Mouse (Mus musculus) heart, adult 2 months (tissue): ENCODE measurements around the gene Tescl. TPM values are rescaled to one million over a fixed set of nuclear protein-coding genes. Genes with fewer than 3 reads are reported as not detected.

Source experiments
- DNase-seq, 2 experiments: peaks; one replicate each; pipeline ENCODE4 v3.0.0; 2021
- H3K27ac ChIP-seq: fragments of 200-600 bp; 2 replicates; pipeline ENCODE4 v1.8.1; 2022
- H3K27me3 ChIP-seq: fragments of 200-500 bp; 2 replicates; pipeline ENCODE4 v1.6.1; 2012; ENCODE audit warnings: mild to moderate bottlenecking, low read length, inconsistent platforms, mixed read lengths; ENCODE audit not compliant: control insufficient read depth, insufficient read depth
- H3K36me3 ChIP-seq: fragments of 200-500 bp; 2 replicates; pipeline ENCODE4 v1.6.1; 2012; ENCODE audit warnings: low read length, inconsistent platforms; ENCODE audit not compliant: control insufficient read depth, insufficient read depth
- H3K4me1 ChIP-seq: fragments of 200-500 bp; 2 replicates; pipeline ENCODE4 v1.6.1; 2011; ENCODE audit warnings: low read length; ENCODE audit not compliant: control insufficient read depth, insufficient read depth
- H3K4me3 ChIP-seq: fragments of 200-600 bp; 2 replicates; pipeline ENCODE4 v1.8.1; 2022
- H3K79me2 ChIP-seq: fragments of 200-500 bp; replicated peaks from 2 replicates; pipeline ENCODE4 v1.6.1; 2012; ENCODE audit warnings: mild to moderate bottlenecking, inconsistent platforms, low read length, moderate library complexity, mixed read lengths; ENCODE audit not compliant: control insufficient read depth, insufficient read depth
- H3K9ac ChIP-seq: fragments of 200-500 bp; 2 replicates; pipeline ENCODE4 v1.6.1; 2012; ENCODE audit warnings: low read depth, mild to moderate bottlenecking, control low read depth, inconsistent platforms, low read length, mixed read lengths
- CTCF ChIP-seq: fragments of 200-600 bp; IDR thresholded peaks from 2 replicates; pipeline ENCODE4 v1.8.1; 2022; ENCODE audit warnings: antibody characterized with exemption, mild to moderate bottlenecking, moderate library complexity
- EP300 ChIP-seq: fragments of 200-500 bp; IDR thresholded peaks from 2 replicates; pipeline ENCODE4 v1.6.1; 2011; ENCODE audit warnings: low read depth, low read length, control low read depth; ENCODE audit not compliant: insufficient read depth
- POLR2A ChIP-seq: fragments of 200-500 bp; IDR thresholded peaks from 2 replicates; pipeline ENCODE4 v1.6.1; 2011; ENCODE audit warnings: mild to moderate bottlenecking, low read depth, low read length, control low read depth; ENCODE audit not compliant: insufficient read depth
- WGBS: fragments of 180-500 bp; shearing (Covaris S2); methylation state at CpG from one replicate; pipeline ENCODE4 v1.1.7; 2018; 5-methylcytosine and 5-hydroxymethylcytosine counted together
- intact Hi-C: fragments of 180-260 bp; cut with DNase I; formaldehyde crosslinking; loops from one replicate; pipeline ENCODE4 v1.15.1; 2025
- polyA plus RNA-seq: library from polyadenylated mRNA; depleted of rRNA; stranded (reverse); fragments of >200 nt; gene quantifications from 2 replicates; pipeline ENCODE4 v1.2.3, GENCODE M21; 2012
- total RNA-seq, 2 experiments: library from RNA; stranded (reverse); gene quantifications; 2 replicates each; pipeline ENCODE4 v1.2.3; 2021

The Tescl gene
- total and polyA plus RNA-seq, 3 experiments: 0.66 TPM; not detected in 2

GRCm38 (mm10) chr7:24365258-24366014 lies 31.7 kb upstream of the Tescl start:
- Histone ChIP-seq H3K4me3 (no peak overlapping the region), H3K27ac (no peak overlapping the region), H3K79me2 (no peaks in the 10 kb centered on the region), H3K36me3 (no peaks in the 10 kb centered on the region), H3K27me3 (no peaks in the 10 kb centered on the region), H3K4me1 (peaks cover 2% of the 10 kb centered on the region), H3K9ac (no peak overlapping the region)
- no peak for DNase-seq
- no peak for TF ChIP-seq POLR2A
- TF ChIP-seq EP300: no peak
- TF ChIP-seq CTCF: no peak
- intact Hi-C loops: no loop called here
- WGBS: 46% methylated on average over 5 of the region's 5 CpGs

- 12% methylated on average over 10 of the region's 10 CpGs for WGBS
- no peaks in the 10 kb centered on the region for H3K27me3 ChIP-seq
- H3K27ac ChIP-seq: no peak overlapping the region
- no peak overlapping the region for H3K4me3 ChIP-seq
- DNase-seq: peak; percentile 79 to 88
- intact Hi-C loops: loop anchor here (1.0 kb wide), 2 partner anchors 20 to 42 kb away; no protein-coding TSS in a partner anchor
- peak overlapping the region; percentile 46; the same call in 1 of the 2 replicates for H3K9ac ChIP-seq
- no peaks in the 10 kb centered on the region for H3K79me2 ChIP-seq
- no peaks in the 10 kb centered on the region for H3K36me3 ChIP-seq
- peak; percentile 97 for TF ChIP-seq CTCF
- TF ChIP-seq EP300: 0 out of 2 replicates have a peak, but pooled peaks have one; percentile 25
- TF ChIP-seq POLR2A: no peak
- H3K4me1 ChIP-seq: peaks cover 2% of the 10 kb centered on the region
These were observed 31.1 kb upstream of the Tescl start for GRCm38 (mm10) chr7:24364827-24365226.

- no peak for DNase-seq
- 25% methylated on average over 6 of the region's 7 CpGs for WGBS
- Histone ChIP-seq H3K4me1 (peaks cover 2% of the 10 kb centered on the region), H3K27me3 (no peaks in the 10 kb centered on the region), H3K36me3 (no peaks in the 10 kb centered on the region), H3K9ac (no peak overlapping the region), H3K79me2 (no peaks in the 10 kb centered on the region), H3K27ac (no peak overlapping the region), H3K4me3 (no peak overlapping the region)
- TF ChIP-seq EP300 (no peak), CTCF (peak; percentile 19; the same call in 1 of the 2 replicates), POLR2A (no peak)
- intact Hi-C loops: no loop called here
These were observed 29.5 kb upstream of the Tescl start for GRCm38 (mm10) chr7:24363228-24363627.

- Histone ChIP-seq H3K79me2 (no peaks in the 10 kb centered on the region), H3K4me1 (peaks cover 2% of the 10 kb centered on the region), H3K27ac (no peak overlapping the region), H3K9ac (no peak overlapping the region), H3K4me3 (no peak overlapping the region), H3K27me3 (no peaks in the 10 kb centered on the region), H3K36me3 (no peaks in the 10 kb centered on the region)
- WGBS: 64% methylated on average over 4 of the region's 4 CpGs
- TF ChIP-seq POLR2A (no peak), CTCF (peak; percentile 26)
- intact Hi-C loops: no loop called here
- DNase-seq: no peak
These were observed 27.3 kb upstream of the Tescl start for GRCm38 (mm10) chr7:24361001-24361400.

- 25% methylated on average over 9 of the region's 9 CpGs for WGBS
These were observed 25.5 kb upstream of the Tescl start for GRCm38 (mm10) chr7:24359269-24359668.

GRCm38 (mm10) chr7:24357899-24358298 lies 24.2 kb upstream of the Tescl start:
- WGBS: 43% methylated on average over 4 of the region's 4 CpGs
- Histone ChIP-seq H3K27me3 (no peaks in the 10 kb centered on the region; the same call in 1 of the 2 replicates), H3K4me1 (no peaks in the 10 kb centered on the region), H3K27ac (no peak overlapping the region), H3K4me3 (no peak overlapping the region), H3K79me2 (no peaks in the 10 kb centered on the region), H3K36me3 (no peaks in the 10 kb centered on the region), H3K9ac (no peak overlapping the region)
- intact Hi-C loops: no loop called here
- no peak for DNase-seq
- TF ChIP-seq EP300 (no peak), CTCF (peak; percentile 43)

More at GRCm38 (mm10) chr7:24359269-24359668, 25.5 kb upstream of the Tescl start:
- Histone ChIP-seq H3K4me3 (no peak overlapping the region), H3K9ac (no peak overlapping the region), H3K79me2 (no peaks in the 10 kb centered on the region), H3K36me3 (no peaks in the 10 kb centered on the region), H3K27me3 (no peaks in the 10 kb centered on the region), H3K27ac (no peak overlapping the region), H3K4me1 (no peaks in the 10 kb centered on the region)
- peak in 1 of 2 experiments; percentile 31 for DNase-seq
- intact Hi-C loops: no loop called here
- no peak for TF ChIP-seq CTCF
- no peak for TF ChIP-seq EP300
- no peak for TF ChIP-seq POLR2A
